Mouse (Mus musculus): ENCODE results near the gene Faap20.

Gene Faap20

DNA sequence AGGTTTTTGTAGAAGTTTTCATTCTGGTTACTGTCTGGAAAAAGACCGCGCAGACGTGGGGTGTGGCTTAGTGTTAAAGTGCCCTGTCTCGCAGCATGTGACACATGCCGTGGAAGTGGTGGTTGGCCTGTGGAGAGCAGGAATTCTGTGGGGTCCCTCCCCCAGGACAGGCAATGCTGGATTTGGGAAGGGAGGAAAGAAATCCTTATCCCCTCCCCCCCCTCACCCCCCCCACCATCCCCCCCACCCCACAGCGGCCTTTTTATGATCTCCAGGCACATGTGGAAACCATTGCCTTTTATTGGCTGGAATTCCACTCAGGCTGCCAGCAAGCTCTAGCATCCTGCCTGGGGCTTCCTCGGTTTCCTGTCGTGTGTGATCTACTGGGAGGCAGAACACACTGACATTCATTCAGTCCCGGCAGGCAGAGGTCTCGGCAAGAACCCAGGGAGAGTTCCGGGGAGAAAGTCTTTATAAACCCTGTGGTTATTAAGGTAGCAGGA is 33.5 kb downstream of the Faap20 start:
- no peak for DNase-seq (ENCODE audit: inconsistent age in 2 of 2, low spot score in 1 of 2)

DNA sequence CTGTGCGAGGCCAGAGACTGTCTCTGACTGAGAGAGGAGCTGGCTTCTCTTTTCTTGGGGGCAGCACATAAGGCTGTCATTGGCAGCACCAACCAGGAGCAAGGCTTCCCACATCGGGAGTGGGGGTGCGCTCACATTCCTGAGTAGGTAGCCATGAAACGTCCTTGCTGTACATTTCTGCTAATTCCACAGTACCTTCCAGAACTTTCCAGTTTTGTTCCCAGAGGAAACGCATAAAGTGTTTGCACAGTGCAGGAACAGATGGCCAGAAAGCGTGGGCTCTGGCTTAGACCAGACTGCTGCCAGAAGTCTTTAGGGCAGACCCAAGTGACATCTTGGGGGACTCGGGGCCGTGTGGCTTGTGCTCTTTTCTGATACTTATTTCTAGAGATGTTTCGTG is 34.0 kb downstream of the Faap20 start:
- DNase-seq (ENCODE audit: inconsistent age in 2 of 2, low spot score in 1 of 2): no peak

GRCm38 (mm10) chr4:155284521-155285379 is 35.1 kb downstream of the Faap20 start:
- peak; percentile 19 to 46 for DNase-seq (ENCODE audit: inconsistent age in 2 of 2, low spot score in 1 of 2)

DNA sequence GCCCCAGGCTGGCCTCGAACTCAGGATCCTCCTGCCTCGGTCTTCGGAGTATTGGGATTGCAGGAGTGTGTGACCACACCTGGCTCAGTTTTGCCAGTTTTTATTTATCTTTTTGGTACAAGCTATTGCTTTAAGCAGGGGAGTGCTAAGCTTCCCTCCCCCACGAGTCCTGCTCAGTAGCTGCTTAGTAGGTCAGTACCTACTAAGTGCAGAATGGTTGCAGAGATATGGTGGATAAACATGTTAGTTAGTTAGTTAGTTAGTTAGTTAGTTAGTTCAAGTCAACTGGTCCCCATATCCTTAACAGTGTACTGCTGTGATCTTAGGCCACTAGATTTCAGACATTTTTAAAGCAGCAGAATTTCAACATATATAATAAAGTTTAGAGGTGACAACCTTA is 36.5 kb downstream of the Faap20 start:
- DNase-seq (ENCODE audit: inconsistent age in 2 of 2, low spot score in 1 of 2): no peak

DNA sequence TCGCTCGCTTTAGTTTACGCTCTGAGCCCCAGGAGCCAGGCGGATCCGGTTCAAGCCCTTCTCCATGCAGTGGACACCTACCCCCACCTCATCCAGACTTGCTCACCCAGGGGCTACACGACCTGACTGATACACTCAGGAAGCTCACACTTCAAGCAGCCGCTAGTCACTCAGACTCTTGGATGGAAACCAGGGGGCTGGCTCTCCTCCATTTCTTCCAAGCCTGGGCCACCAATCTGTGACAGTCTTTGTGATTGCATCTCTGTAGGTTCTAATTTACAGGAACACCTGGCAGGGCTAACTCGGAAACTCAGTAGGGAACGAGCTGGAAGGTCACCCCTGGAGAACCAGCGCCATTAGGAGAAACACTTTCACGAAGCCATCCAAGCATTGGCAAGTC is 38.1 kb downstream of the Faap20 start:
- DNase-seq (ENCODE audit: inconsistent age in 2 of 2, low spot score in 1 of 2): no peak

- DNase-seq (ENCODE audit: inconsistent age in 2 of 2, low spot score in 1 of 2): no peak
Observed at GRCm38 (mm10) chr4:155288586-155288985, 39.0 kb downstream of the Faap20 start.

- DNase-seq (ENCODE audit: inconsistent age in 2 of 2, low spot score in 1 of 2): no peak
Observed at GRCm38 (mm10) chr4:155290045-155290444, 40.4 kb downstream of the Faap20 start.

- no peak for DNase-seq (ENCODE audit: inconsistent age in 2 of 2, low spot score in 1 of 2)
Observed at GRCm38 (mm10) chr4:155292863-155293262, 43.3 kb downstream of the Faap20 start.

GRCm38 (mm10) chr4:155294381-155294780 is 44.8 kb downstream of the Faap20 start:
- no peak for DNase-seq (ENCODE audit: inconsistent age in 2 of 2, low spot score in 1 of 2)

DNA sequence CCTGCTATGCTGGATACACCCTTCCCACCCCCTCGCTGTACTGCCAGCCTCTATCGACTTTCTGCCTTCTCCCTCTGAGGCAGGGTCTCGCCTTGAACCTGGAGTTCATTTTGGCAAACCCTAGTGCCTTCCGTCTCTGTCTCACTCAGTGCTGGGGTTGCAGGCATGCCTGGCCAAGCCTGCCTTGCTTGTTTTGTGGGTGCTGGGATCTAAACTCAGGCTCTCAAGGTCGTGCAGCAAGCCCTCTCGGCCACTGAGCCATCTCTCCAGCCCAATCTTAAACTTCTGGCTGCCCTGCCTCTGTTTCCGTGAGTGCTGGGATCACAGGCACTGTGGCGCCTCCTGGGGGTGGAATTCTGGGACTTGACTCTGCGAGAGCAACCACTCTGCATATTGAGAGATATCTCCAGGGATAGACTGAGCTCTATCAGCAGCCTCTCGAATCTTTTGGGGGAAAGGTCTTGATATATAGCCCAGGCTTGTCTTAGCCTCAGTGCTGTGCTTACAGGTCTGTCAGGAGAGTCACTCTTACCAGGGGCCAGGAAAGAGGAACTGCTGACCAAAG is 45.5 kb downstream of the Faap20 start:
- DNase-seq (ENCODE audit: inconsistent age in 2 of 2, low spot score in 1 of 2): no peak

DNA sequence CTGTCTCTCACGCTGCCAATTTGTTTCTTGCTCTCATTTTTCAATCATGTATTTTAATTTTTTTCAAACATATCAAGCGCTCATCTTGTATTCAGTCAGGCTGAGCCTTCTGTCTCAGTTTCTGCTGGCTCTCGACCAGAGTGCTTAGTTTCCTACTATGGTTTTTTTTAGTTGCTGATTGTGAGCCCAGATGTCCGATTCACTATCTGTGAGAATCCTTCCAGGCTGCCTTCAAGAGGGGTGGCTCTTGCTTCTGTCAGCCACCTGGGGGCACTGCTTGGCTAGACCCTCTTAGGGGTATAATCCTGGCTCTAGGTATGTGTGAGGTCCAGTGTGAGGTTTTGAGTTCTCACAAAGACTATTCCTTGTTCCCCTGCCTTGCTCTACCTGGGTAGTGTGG is 46.4 kb downstream of the Faap20 start:
- DNase-seq (ENCODE audit: inconsistent age in 2 of 2, low spot score in 1 of 2): no peak

DNA sequence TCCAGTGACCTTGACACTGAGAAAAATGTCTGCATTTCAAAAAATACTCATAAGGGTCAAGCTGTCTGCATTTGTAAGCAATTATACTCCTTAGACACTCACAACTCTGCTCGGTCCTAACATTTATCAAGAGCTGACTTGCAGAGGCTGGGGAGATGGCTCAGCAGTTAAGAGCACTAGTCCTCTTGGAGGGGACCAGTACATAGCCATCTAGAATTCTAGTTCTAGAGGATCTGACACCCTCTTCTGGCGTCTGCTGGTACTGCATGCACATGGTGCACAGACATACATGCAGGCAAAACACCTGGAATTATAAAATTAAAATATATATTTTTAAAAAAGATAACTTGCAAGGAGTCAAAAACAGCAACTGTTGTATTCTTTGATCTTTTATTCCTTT is 47.5 kb downstream of the Faap20 start:
- peak in 1 of 2 experiments; percentile 47 for DNase-seq (ENCODE audit: inconsistent age in 2 of 2, low spot score in 1 of 2)

- no peak for DNase-seq (ENCODE audit: inconsistent age in 2 of 2, low spot score in 1 of 2)
Observed at GRCm38 (mm10) chr4:155298826-155299225, 49.2 kb downstream of the Faap20 start.

DNA sequence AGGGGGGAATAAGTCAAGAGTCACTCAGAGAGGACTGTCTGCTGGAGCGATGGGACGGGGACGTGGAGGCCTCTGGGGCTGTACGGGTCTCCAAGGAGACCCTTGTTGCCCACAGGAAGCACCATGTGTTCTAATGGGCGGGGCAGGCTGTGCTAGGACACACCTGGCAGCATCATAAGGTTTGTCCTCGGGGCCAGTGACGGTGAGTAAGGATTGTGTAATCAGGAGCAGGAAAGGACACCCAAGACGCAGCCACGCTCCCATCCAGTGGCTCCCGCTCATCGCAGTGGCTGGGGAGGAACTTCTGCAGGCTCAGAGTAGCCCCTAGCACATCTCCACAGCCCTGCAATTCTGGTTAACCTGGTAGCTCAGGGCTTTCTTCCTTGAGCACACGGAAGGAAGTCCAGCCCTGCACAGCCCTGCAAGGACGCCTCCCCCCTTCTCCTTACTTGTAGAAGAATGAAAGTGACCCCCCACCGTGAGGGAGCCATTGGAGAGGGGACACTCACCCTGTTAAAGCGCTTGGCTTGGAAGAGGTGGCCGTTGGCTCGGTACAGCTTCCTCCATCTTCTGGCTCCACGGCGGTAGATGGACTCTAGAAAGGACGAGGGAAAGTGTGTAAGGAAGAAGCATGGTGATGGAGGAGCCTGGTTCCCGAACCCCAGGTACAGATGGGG is 51.0 kb downstream of the Faap20 start:
- no peak for DNase-seq (ENCODE audit: inconsistent age in 2 of 2, low spot score in 1 of 2)

DNA sequence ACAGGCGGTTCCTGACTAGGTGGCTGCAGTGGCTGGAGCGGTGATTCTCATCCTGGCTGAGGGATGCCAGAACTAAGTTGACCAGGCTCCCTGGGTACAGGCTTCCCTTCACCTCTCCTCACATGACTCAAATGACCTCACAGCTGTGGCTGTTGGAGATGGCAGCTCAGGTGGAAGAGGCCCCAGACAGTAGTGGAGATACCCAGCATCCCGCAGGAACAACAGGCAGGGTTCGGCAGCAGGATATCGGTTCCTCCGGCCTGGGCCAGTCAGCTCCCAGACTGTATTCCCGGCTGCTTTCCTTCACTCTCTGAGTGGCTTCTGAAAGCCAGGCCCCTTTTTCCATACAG is 51.5 kb downstream of the Faap20 start:
- no peak for DNase-seq (ENCODE audit: inconsistent age in 2 of 2, low spot score in 1 of 2)

DNA sequence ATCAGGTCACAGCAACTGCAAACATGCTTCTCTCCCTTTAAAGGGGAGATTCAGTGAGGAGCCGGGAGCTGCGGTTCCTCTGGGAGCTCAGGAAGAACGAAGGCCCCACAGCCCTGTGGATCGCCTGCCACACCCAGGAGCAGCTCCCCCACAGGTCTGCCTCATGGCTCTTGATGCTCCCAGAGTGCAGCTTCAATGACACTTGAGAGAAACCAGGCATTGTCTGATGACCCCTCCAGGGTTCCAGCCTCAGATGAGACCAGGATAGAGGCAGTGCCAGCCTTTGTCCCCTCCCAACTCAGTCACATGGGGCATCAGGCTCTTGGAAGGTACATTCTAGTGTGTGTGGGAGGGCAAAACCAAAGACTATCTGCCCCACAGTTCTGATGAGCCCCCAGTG is 52.4 kb downstream of the Faap20 start:
- DNase-seq (ENCODE audit: inconsistent age in 2 of 2, low spot score in 1 of 2): no peak

- DNase-seq (ENCODE audit: inconsistent age in 2 of 2, low spot score in 1 of 2): no peak
Observed at GRCm38 (mm10) chr4:155304508-155305096, 55.0 kb downstream of the Faap20 start.

- no peak for DNase-seq (ENCODE audit: inconsistent age in 2 of 2, low spot score in 1 of 2)
Observed at GRCm38 (mm10) chr4:155305531-155306031, 56.0 kb downstream of the Faap20 start.
